Mouse (Mus musculus) small intestine, adult 2 months (tissue): ENCODE data around the gene Hmgb1. TPM values are rescaled to one million over a fixed set of nuclear protein-coding genes. Genes with fewer than 3 reads are reported as not detected.

Experiments used
- H3K27ac ChIP-seq: fragments of 200-500 bp; 2 replicates; pipeline ENCODE4 v1.5.1; 2012; ENCODE audit warnings: low read depth, low read length, control low read depth, inconsistent platforms; ENCODE audit not compliant: insufficient read depth
- H3K27me3 ChIP-seq: fragments of 200-500 bp; 2 replicates; pipeline ENCODE4 v1.6.1; 2012; ENCODE audit warnings: mild to moderate bottlenecking, moderate library complexity, low read length, inconsistent platforms; ENCODE audit not compliant: control insufficient read depth, insufficient read depth
- H3K36me3 ChIP-seq: fragments of 200-500 bp; 2 replicates; pipeline ENCODE4 v1.6.1; 2012; ENCODE audit warnings: mild to moderate bottlenecking, low read length, control low read depth, inconsistent platforms; ENCODE audit not compliant: control insufficient read depth, insufficient read depth
- H3K4me1 ChIP-seq: fragments of 200-500 bp; 2 replicates; pipeline ENCODE4 v1.6.1; 2012; ENCODE audit warnings: low read length, inconsistent platforms, mixed read lengths; ENCODE audit not compliant: control insufficient read depth, insufficient read depth, insufficient read length
- H3K4me3 ChIP-seq: fragments of 200-500 bp; 2 replicates; pipeline ENCODE4 v1.5.1; 2012; ENCODE audit warnings: low read depth, mild to moderate bottlenecking, control low read depth, inconsistent platforms, low read length, moderate library complexity
- CTCF ChIP-seq: fragments of 200-500 bp; IDR thresholded peaks from 2 replicates; pipeline ENCODE4 v1.5.1; 2012; ENCODE audit warnings: low read depth, mild to moderate bottlenecking, control low read depth, inconsistent platforms, low read length, moderate library complexity, mixed read lengths; ENCODE audit not compliant: insufficient replicate concordance, insufficient read length; ENCODE audit errors: extremely low read depth
- POLR2A ChIP-seq: fragments of 200-500 bp; IDR thresholded peaks from 2 replicates; pipeline ENCODE4 v1.6.1; 2012; ENCODE audit warnings: low read depth, mild to moderate bottlenecking, control low read depth, inconsistent platforms, low read length, moderate library complexity
- whole genome bisulfite sequencing: fragments of 180-500 bp; shearing (Covaris S2); methylation state at CpG from one replicate; pipeline ENCODE4 v1.1.7; 2018; 5-methylcytosine and 5-hydroxymethylcytosine counted together
- polyA plus RNA-seq: library from polyadenylated mRNA; depleted of rRNA; stranded (reverse); fragments of >200 nt; gene quantifications from 2 replicates; pipeline ENCODE4 v1.2.3, GENCODE M21; 2012; rRNA removed

Gene Hmgb1
- 3.2 and 5.2 TPM in 2 replicates for polyA plus RNA-seq

- Histone ChIP-seq H3K27ac (peak within 1 kb of the TSS; percentile 100), H3K4me1 (no peaks in the 10 kb centered on the region; the same call in none of the 2 replicates), H3K4me3 (peak within 1 kb of the TSS; percentile 92), H3K27me3 (no peaks in the 10 kb centered on the region), H3K36me3 (peaks cover 7% of the 10 kb centered on the region)
- peak; percentile 98 for TF ChIP-seq POLR2A
- 0 out of 2 replicates have a peak, but pooled peaks have one; percentile 5 for TF ChIP-seq CTCF
- under 1% methylated on average over 59 of the region's 59 CpGs for WGBS
Measured at GRCm38 (mm10) chr5:149184104-149184843, at the start of gene Hmgb1, which contains the start of gene Uspl1. Hmgb1 (minus strand) TSS chr5:149184489. Uspl1 (plus strand) TSS chr5:149184350.

GRCm38 (mm10) chr5:149229619-149230339, 45.5 kb upstream of the Hmgb1 start:
- no peaks in the 10 kb centered on the region for H3K27me3 ChIP-seq
- WGBS, result 87% methylated on average over 18 of the region's 18 CpGs
- H3K4me3 ChIP-seq, result peak overlapping the region; percentile 65; the same call in 1 of the 2 replicates
- H3K4me1 ChIP-seq, result peaks cover under 1% of the 10 kb centered on the region; the same call in 1 of the 2 replicates
- H3K36me3 ChIP-seq, result no peaks in the 10 kb centered on the region
- H3K27ac ChIP-seq, result peak overlapping the region; percentile 76
- TF ChIP-seq CTCF (no peak), POLR2A (no peak)

DNA sequence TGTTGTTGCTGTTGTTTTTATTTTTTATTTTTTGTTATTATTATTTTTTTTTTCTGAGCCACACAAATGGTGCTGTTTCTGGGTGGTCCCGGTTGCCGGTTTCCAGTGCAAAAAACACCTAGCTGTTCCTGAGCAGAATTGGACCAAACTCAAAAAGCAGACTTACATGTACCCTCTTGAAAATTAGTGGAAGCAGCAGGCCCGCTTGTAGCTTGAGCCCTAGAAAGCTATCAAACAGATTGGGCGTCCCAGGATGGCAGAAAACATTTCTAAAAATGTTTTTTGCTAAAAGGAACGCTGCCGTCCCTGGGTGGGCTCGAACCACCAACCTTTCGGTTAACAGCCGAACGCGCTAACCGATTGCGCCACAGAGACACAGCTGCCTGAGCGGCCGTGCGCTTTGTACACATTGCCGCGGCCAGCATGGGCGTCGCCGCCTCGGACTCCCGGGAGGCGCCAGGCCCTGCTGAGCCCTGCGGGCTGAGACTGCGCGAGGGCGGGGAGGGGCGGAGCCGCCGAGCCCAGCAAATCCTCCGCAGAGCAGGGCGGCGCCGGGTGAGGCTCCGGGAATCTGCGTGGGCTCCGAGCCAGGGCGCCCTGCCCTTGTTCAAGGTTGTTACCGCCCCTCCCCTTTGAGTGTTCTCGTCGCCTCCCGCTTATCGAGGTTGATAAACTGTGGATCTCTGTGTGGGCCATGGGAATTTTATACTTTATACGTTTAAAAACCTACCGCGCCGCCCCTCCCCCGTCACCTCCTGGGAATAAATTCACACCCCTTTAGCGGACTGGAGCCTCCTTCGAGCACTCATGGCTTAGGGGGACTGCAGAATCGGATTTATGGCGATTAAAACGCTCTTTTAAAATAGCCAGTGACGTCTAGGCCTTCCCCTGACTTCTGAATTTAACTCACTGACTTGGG, 44.7 kb upstream of the Hmgb1 start:
- no peaks in the 10 kb centered on the region for H3K4me1 ChIP-seq
- no peaks in the 10 kb centered on the region for H3K27me3 ChIP-seq
- peak overlapping the region; percentile 76 for H3K27ac ChIP-seq
- H3K36me3 ChIP-seq, result no peaks in the 10 kb centered on the region
- 3% methylated on average over 55 of the region's 55 CpGs for WGBS
- TF ChIP-seq CTCF, result no peak
- 0 out of 2 replicates have a peak, but pooled peaks have one; percentile 26 for TF ChIP-seq POLR2A
- peak overlapping the region; percentile 65 for H3K4me3 ChIP-seq

- WGBS, result 30% methylated on average over 7 of the region's 7 CpGs
- H3K4me3 ChIP-seq, result no peak overlapping the region
- H3K27ac ChIP-seq, result no peak overlapping the region
- TF ChIP-seq CTCF, result no peak
- no peak for TF ChIP-seq POLR2A
- H3K4me1 ChIP-seq, result no peaks in the 10 kb centered on the region; the same call in 1 of the 2 replicates
- H3K27me3 ChIP-seq, result no peaks in the 10 kb centered on the region
- no peaks in the 10 kb centered on the region for H3K36me3 ChIP-seq
Measured at GRCm38 (mm10) chr5:149224666-149225065, 40.4 kb upstream of the Hmgb1 start.

- Histone ChIP-seq H3K4me3 (no peak overlapping the region), H3K27me3 (no peaks in the 10 kb centered on the region), H3K27ac (no peak overlapping the region), H3K36me3 (0 out of 2 replicates have a peak, but pooled peaks cover 2% of the 10 kb centered on the region), H3K4me1 (no peaks in the 10 kb centered on the region; the same call in 1 of the 2 replicates)
- 78% methylated on average over 4 of the region's 4 CpGs for WGBS
- TF ChIP-seq POLR2A (no peak), CTCF (no peak)
Measured at GRCm38 (mm10) chr5:149221355-149221754, 37.1 kb upstream of the Hmgb1 start.

DNA sequence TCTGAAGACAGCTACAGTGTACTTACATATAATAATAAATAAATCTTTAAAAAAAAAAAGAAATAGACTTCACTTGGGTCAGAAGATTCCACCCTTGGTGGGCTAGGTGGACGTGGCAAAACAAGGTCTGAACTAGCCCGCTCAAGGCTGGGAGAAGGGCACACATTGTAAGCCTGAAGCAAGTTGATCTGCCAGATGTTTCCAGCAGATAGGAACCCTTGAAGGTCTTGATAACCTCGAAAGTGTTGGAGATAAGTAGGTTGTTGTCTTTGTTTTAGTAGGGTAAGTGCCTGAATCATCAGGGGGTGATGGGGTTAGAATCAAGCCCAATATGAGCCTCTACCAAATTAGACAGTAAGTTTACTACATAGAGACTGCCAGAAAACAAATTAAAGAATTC, 35.2 kb upstream of the Hmgb1 start:
- Histone ChIP-seq H3K4me3 (no peak overlapping the region), H3K4me1 (no peaks in the 10 kb centered on the region; the same call in 1 of the 2 replicates), H3K27me3 (no peaks in the 10 kb centered on the region), H3K36me3 (peaks cover 18% of the 10 kb centered on the region), H3K27ac (no peak overlapping the region)
- WGBS, result 53% methylated on average over 3 of the region's 3 CpGs
- TF ChIP-seq CTCF (no peak), POLR2A (no peak)
